Mouse (Mus musculus): ENCODE results near the gene Mgat4b. TPM values are rescaled to one million over a fixed set of nuclear protein-coding genes. Genes with fewer than 3 reads are reported as not detected.

The Mgat4b gene
- polyA plus RNA-seq, 1 experiment from 2014 or later = 11.8 TPM

DNA sequence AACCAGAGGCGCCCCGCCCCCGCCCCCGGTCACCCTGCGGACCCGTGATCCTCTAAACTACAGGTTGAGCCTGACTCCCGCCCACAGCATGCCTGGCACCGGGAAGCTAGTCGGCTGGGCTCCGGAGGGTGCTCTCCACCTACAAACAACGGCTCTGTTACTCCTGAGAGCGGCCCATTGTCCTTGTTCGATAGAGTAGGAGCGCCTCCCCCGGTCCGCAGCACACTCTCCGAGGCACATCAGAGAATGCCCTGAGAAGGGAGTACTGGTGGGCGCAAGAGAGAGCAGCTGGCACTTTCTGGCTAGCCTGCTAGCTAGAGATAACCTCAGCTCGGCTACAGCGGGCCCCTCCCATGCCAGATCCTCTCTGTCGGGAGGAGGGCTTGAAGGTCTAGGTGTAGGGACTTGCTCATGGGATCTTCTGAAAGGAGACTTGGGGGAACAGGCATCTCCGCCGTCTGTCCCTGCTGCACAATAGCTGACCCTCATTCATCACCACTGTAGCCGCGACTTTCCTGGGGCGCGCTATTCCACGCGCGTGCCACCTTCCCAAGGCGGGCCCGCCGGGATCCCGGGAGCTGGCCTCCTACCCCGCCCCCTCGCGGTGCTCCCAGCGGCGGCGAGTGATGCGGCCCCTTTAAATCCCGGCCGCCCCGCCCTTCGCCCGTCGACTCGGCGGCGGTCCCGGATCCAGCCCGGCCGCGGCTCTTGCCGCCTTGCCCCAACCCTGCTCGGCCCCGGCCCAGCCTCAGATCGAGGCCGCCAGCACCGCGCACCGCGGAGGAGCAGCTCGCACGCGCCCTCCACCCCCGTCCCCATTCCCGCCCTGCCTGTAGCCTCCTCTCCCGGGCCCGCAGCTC lies 14.2 kb downstream of the Mgat4b start:
- peak; percentile 53 for DNase-seq (ENCODE audit: low spot score)

DNA sequence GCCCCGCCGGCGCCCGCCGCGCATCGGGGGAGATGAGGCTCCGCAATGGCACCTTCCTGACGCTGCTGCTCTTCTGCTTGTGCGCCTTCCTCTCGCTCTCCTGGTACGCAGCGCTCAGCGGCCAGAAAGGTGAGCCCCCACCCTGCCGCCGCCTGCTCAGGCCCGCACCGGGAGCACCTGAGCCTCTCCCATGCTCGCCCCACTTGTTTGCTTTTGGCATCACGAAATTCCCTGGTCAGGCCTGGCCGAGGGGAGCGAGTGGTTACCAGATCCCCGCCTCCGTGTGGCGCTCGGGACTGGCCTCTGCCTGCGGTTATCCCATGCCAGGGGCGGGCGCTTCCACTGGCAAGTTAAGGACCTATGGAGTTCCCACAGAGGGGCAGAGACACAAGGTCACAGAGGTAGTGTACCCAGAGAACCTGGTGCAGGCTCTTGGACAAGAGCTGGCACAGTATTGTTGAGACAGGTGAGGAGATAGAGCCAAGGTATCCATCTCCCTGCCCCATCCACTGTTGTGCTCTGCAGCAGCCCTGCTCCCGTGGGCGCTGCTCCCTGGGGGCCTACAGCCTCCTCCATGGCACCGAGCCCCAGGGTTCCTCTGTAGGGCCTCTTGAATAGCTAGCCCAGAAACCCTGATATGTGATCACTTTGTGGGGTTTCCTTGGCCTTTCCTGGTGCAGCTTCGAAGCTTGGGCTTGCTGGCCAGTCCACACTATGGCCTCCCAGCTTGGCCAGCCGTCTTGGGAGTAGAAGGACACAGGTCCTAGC lies 15.1 kb downstream of the Mgat4b start:
- peak; percentile 37 for DNase-seq (ENCODE audit: low spot score)

DNA sequence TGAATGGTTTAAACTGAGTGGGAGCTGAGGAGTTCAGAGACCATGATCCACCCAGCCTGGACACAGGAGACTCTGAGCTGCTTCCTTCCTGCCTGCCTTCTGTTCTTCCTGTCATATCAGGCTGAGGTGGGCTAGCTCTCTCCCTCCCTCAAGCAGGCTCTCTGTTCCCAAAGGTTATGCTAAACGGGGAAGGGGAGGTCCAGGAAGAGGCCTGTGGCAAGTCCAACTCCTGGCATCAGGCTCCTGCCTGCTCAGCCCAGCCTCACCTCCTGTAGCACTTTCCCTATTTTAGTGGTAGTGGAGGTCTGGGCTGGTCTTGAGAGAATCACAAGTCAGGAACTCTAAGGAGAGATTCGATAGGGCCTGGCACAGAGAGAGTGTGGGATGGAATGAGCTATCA lies 15.7 kb downstream of the Mgat4b start:
- no peak for DNase-seq (ENCODE audit: low spot score)

DNA sequence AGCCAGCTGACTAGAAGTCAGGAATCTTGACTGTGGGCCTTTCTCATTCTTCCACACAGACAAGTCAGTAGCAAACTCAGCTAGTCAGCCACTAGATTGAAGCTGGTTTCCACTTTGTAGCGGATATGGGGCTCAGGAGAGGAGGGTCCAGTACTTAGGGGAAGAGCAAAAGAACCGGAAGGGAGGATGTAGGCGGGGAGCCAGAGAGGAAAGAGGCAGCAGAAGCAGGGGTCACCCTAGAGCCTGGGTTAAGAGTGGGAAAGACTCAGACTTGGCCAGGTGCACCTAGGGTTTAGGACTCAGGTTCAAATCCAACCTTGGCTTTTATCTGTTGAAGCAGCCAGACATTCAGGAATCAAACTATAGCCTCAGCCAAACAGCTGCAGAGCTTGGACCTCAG lies 16.5 kb downstream of the Mgat4b start:
- DNase-seq (ENCODE audit: low spot score) = no peak

DNA sequence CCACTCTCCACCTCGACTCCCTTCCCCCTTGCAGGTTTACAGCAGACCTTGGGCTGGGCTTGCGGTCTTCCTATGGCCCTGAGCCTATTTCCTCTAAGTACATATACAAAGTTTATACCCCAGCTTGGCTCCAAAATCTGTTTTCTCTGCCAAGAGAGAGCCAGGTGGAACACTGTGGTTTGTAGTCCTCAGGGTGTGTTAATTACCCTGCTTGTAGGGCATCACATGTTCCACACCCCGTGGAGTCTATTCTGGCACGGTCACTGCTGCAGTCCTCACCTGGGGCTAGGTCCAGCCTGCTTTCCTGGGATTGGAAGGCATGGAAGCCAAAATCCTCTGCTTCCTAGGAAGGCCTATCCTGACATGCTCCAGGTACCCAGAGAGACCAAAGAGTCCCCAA lies 17.0 kb downstream of the Mgat4b start:
- DNase-seq (ENCODE audit: low spot score) = no peak

DNA sequence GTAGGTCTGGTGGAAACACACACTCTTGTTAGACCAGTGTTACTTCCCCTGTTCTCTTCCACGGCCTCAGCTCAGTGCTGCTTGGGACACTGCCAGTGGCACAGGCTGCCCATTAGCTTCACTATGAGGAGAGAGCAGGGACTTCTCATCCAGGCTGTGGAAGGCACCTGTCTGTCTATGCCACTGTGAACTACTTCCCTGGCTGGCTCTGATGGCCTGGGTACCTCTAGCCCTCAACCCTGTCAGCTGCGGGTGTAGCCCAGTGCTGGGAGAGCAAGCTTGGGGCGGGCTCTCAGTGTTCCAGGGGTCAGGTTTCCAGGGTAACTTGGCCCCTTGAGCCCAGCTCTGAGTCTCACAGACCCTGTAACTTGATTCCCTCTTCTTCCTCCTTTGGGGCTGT lies 18.1 kb downstream of the Mgat4b start:
- DNase-seq (ENCODE audit: low spot score) = no peak

DNA sequence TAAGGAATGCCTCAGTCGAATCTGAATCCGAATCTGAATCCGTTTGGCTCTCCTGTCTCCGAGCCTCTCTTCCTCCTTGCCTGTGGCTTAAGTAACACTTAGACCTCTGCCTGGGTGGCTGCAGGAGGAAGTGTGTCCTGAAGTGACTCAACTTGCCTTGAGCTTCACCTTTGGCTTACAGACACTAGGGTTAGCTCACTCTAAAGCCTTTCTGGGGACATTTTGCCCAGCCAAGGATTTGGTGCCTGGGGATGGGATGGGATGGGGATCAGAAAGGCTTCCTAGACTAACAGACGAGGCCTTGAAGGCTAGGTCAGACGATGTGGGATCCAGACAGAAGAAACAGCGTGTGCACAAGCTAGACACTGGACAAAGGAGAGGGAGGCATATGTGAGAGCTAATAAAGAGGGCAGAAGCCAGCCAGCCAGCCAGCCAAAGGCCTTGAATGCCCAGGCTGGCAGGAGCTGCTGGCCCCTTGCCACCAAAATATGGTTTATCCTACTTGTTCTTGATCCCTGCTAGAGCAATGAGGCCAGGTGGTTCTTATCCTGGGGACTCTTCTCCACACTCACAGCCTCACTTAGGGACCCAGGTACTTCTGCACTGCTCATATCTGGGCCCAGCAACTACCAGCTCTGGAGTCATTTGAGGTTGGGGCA lies 18.7 kb downstream of the Mgat4b start:
- DNase-seq (ENCODE audit: low spot score) = no peak

DNA sequence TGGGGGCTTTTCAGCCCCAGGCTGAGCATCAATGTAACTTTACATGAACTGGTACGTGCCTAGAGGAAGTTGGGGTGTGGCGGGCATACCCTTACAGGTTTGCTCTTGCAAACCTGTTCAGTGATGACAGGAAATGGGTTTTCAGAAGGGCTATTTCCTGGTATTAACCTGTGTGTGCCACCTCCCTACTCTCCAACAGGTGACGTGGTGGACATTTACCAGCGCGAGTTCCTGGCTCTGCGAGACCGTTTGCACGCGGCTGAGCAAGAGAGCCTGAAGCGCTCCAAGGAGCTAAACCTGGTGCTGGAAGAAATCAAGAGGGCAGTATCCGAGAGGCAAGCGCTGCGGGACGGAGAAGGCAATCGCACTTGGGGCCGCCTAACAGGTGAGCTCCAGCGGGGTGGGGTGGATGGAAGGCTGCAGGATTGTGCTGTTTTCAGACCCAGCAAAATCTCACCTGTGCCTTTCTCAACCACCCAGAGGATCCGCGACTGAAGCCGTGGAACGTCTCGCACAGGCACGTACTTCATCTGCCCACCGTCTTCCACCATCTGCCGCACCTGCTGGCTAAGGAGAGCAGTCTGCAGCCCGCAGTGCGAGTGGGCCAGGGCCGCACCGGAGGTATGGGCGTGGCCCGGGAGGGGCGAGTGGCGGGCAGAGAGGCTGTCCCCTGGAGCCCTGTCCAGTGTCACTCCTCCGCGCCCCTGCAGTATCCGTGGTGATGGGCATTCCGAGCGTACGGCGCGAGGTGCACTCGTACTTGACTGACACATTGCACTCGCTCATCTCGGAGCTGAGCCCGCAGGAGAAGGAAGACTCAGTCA lies 20.0 kb downstream of the Mgat4b start:
- DNase-seq (ENCODE audit: low spot score) = no peak

DNA sequence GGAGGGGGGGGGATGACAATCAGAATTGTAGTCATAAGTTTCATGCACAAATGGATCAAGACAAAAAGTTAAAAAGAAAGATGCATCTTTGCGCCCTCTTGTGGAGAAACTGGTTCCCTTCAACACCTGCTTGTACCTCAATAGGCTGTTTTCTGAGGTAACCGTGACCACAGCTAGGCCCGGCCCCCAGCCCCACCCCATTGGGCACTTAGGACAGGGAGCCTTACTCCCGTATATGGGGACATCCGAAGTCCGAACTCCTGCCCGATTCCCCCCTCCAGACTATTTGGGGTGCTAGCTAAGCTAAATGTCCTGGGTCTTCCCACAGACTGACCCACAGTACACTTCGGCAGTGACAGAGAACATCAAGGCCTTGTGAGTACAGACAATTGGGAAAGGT lies 20.7 kb downstream of the Mgat4b start:
- peak; percentile 77 for DNase-seq (ENCODE audit: low spot score)

DNA sequence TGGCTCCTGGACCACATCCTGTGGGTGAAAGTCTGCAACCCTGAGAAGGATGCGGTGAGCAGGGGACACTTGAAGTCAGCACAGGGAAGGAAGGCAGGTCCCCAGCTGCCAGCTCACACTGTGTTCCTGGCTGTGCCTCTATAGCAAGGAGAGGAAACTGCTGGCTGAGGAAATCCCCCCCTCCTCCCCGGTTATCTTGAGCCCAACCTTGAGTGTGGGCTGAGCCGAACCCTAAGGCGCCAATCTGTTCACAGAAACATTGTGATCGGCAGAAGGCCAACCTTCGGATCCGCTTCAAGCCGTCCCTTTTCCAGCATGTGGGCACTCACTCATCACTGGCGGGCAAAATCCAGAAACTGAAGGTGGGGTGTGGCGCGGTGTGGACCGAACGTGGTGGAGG lies 22.3 kb downstream of the Mgat4b start:
- DNase-seq (ENCODE audit: low spot score) = no peak

DNA sequence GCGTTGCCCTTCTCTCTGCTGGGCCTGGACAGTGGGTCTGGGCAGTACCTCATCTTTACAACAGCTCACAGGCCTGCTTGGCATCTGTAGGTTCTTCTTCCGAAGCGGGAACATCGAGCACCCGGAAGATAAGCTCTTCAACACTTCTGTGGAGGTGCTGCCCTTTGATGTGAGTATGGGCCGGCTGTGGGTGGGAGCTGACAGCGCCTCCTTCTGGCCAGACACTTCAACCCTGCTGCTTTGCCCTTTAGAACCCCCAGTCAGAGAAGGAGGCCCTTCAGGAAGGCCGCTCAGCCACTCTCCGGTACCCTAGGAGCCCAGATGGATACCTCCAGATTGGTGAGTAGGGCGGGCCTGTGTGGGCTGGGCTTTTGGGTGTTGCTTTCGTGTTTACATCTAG lies 23.3 kb downstream of the Mgat4b start:
- no peak for DNase-seq (ENCODE audit: low spot score)

DNA sequence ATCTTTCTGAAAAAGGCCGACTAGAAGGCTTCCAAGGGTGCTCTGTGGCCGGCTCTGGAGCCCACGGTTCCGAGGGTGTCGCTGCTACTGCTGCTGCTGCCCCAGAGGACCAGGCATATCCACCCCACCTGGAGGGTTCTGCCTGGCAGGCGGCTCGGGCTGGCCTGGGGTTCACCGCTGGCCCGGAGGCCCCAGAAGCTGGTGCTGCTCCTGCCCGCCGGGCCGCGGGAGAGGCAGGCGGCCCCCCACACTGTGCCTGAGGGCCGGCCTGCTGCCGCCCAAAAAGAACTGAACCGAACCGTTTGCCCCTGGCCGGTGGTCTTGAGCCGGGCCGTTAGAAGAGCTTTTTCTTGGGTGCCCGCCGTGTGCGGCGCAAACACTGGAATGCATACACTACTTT lies 23.9 kb downstream of the Mgat4b start:
- no peak for DNase-seq (ENCODE audit: low spot score)

DNA sequence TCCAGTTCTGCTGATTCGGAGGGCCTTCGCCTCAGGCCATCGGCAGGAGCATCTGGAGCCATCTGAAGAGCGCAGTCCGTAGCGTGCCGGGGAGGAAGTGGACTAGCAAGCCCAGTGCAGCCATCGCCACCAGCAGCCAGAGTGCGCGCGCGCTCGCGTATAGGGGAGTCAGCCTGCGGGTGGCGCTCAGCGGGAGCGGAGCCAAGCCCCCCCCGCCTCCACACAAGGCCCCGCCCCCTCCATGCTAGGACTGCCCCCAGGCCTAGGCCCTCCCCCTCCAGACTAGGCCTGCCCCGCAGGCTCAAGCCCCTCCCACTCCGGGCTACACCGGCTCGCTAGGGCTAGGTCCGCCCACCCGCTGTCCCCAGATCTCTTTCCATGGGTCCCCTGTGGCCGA lies 25.8 kb downstream of the Mgat4b start:
- DNase-seq (ENCODE audit: low spot score) = peak; percentile 94

DNA sequence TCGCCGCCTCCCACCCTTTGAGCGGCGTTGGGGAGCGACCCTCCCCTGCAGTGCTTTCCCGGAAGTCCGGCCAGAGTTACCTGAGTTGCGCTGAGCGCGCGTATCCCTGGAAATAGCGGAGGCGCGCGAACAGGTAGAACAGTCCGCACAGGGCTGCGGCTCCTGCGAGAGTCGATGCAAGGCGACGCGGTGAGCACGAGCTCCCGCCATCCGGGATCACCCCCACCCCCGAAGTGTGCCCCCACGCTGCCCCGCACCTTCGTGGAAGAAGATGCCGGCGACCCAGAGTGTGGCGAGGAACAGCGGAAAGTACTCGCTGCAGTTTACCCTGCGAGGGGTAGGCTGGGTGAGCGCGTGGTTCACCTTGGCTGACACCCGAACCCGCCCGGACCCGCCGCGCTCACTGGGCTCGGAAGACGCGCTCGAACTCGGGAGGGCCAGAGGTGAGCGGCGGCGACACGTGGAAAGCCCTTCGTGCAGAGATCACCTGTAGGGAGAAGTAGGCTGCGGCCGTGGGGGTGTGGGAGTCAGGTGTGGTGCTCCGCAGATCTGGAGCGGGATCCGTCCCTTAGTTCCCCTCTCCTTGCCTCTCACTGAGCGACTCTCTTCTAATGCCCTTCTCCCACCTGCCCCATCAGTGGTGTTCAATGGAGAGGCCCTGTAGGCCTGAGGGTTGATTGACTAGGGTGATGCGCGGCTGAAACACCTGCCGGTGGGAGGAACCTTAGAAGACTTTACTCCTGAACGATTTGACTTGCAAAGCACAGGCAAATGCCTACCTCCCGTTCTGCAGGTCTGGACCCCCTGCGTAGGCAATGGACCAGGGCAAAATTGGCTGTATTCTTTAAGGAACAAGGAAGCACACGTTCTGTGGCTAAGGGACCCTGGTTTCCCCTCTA lies 26.5 kb downstream of the Mgat4b start:
- DNase-seq (ENCODE audit: low spot score) = no peak

DNA sequence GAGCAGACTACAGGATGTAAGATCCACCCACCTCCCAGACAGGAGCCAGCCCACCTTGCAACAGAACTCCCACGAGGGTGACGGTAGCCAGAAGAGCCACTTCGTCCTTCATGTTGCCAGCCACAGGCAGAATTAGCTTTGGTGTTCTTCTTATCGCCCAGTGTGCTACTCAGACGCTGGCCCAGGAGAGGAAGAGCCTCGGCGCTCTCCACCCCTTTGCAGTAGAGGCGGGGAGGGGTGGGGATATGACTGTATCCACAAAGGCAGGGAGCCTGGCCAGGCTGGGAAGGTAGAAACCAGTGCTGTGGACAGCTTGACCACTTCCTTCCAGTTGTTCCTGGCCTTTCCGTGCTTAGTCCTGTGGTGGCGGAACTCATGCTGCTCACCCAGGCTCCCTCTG lies 27.6 kb downstream of the Mgat4b start, which contains the start of gene Ltc4s:
TSS of gene Ltc4s (minus strand) at position 293 of the 400 bp plus-strand sequence.
- DNase-seq (ENCODE audit: low spot score) = no peak

DNA sequence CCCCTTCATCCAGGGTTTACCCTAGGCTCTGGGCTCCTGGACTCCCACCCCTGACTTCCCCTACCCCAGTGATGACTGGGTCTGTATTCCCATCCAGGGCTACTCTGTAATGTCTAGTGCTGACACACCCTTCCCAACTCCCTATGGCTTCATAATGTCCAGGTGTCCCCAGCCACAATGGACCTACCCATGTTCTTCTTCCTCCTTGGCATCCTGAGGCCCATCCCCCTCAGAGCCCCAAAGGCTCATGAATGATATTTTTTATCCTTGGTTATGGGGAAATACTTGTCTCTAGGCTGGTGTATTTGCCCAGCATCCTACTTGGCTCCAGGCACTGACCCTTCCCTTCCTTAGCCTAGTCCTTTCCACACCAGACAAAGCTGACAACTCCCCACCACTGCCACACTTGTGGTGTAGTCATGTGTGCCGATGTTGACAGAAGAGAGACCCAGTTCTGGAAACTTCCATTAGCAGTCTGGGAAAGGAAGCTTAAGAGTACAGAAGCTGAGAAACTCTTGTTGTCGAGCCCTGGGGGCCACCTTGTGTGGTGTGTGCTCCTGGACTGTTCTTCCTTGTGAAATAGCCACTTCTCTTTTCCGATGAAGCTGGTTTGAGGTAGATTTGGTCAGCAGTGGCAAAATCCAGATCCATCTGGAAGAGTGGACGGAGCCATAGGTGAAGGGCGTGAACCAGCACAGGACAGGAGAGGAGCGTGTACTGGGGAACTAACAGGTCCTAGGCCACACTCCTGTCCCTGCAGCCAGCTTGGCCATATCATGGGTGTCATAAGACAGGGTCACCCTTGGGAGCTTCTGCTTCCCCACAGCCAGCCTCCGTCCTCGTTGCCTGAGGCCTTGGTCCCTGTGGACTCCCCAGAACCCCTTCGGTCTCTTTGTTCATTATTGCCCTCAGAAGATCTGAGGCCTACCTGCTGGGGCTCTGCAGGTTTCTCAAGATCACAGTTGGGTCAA lies 28.4 kb downstream of the Mgat4b start:
- DNase-seq (ENCODE audit: low spot score) = no peak

DNA sequence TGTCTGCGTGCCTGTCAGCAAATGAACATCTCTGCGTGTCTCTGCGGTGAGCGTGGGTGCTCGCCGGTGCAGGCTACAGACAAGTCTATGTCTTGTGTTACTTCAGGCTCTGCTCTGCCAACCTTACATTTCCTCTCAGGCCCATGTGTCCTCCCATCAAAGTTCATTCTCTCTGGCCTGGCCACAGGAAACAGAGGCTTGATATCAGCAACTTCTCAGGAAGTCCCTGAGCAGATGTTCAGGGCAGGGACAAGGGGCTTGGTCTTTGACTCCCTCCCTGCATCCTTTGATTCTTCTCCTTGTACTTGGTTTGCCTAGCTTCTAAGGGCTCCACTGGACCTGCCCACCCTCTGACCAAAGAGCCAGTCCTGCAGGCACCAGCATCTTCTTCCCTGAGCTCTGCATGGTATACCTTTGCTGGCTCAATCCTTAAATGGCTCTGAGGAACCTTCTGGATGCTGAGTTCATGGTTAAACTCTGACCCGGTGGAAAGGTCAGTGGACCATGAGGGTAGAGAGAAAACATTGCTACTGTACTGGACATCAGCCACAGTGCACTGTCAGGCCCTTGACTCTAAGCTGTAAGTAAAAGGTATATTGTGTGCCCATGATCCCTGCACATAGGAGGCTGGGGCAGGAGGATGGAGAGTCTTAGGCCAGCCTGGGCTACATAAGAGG lies 29.7 kb downstream of the Mgat4b start:
- no peak for DNase-seq (ENCODE audit: low spot score)

DNA sequence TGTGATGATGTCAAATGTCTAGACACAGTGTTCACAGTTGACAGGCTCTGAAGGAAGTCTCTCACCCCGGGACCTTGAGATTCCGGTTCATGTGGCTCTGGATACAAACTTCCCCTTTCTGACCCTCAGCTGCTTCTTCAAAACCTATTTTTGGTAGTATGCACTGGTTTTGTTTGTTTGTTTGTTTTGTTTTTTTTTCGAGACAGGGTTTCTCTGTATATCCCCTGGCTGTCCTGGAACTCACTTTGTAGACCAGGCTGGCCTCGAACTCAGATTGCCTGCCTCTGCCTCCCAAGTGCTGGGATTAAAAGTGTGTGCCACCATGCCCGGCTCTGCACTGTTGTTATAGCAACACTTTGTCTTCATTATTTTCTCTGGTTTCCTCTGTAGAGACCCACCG lies 33.2 kb downstream of the Mgat4b start:
- DNase-seq (ENCODE audit: low spot score) = no peak

All from thymus, postnatal 0 days (tissue).